Mouse (Mus musculus) T-helper 2 cell (primary cell): Measurements from ENCODE around the gene Wwox.

Experiments
- in situ Hi-C: fragments of 300-600 bp; cut with MboI, MseI; formaldehyde crosslinking; loops from one replicate; pipeline ENCODE4 v1.15.1; 2025; ENCODE audit warnings: high pct_unique_total_duplicates

The Wwox gene

DNA sequence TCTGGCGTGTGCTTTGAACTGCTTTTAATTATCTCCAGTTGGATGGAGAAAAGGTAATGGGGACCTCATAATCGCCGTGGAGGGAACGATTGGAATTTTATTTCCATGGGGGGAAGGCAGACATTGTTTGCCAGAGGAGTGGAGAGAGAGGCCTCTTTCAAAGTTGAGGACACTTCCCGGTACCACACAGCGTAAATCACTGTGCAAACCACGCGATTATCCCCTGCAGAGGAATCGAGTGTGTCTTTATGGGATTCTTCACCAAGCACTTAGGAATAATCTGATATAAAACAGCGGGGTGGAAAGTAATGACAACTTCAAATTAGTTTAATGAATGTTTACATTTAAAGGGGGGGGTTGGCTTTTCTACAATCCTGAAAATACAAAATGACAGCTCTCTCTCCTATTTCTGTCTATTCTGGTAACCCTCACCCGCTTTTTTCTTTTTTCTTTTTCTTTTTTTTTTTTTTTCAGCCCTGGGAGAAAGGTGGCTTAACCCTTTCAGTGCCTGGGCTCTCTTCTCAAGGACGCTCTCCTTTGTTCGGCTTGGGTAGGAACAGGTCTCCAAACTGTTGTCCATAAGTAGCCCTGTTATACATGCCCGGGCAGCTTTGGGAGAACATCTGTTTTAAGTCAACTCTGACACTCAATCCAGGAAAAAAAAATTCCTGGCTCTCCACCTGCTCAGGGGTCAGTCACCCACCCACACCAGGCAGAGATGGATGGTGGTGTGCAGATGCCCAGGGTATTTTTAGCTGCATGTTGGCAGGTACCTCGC lies 769.1 kb downstream of the Wwox start:
- in situ Hi-C loops, result no loop called here

DNA sequence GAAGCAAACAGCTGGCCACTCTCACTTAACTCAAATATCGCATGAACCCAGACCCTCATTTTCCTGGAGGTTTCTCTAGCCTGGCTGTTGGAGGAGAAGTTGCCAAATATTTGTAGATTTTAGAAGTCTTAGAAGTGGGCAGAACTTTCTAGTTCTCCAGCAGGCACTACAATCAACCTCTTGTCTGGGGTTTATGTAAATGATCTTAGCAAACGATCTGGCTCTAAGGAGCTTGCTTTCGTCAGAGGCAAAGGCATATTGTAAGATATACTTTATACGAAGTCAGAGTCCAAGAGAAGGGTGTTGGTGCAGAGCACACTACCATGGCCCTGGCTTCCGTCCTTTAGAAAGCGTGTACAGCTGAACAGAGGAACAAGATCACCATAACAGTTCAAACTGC lies 770.6 kb downstream of the Wwox start:
- in situ Hi-C loops, result no loop called here

DNA sequence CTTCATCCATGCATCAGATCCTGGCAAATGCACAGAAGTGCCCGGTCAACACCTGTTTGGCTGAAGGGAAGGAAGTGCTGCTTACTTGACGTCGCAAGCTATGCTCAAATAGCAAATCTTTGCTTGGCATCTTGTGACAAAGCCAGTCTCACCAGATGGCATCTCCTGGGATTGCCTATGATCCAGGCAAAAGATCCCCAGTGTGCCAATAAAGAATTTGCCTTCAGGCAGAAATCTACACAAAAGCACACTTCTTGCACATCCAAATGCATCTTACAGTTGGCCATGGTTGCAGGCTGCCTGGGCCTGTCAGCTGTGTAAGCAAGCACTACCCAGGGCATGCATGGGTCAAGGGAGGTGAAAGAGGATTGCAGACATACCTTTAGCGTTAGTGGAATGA lies 773.7 kb downstream of the Wwox start:
- in situ Hi-C loops, result no loop called here

DNA sequence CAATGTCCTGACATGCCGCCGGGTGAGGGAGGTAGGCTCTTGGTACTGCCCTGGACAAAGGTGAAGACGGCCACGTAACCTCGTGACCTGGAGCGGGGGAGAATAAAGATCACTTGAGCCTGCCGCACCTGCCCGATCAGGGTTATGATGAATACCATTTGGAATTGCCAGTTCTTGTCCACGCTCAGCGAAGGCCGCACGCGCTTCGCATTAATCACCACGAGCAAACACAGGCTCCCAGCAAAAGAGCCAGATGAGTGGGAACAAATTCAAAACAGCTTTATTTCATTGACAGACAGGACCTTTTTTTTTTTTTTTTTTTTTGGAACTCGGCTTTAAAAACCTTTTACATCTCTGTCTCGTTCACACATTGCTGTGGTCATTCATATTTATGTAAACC lies 775.4 kb downstream of the Wwox start:
- in situ Hi-C loops, result no loop called here

DNA sequence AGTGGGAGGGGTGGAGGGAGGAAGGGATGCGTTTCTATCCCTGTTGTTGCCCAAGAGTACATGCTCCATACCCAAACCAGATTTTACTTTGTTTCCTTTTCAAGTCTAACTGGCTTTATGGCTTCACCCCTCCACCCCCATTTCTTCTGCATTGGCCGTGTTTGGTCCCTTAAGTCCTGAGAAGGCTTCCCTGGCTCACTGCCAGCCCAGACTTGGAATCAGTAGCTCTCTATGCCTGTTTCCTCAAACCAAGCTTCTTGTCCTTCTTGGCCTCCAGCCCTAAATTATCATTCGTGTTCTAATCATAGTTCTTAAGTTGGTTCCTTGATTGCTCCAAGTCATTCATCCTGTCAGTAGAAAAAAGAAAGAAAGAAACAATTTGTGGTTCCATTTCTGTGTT lies 777.3 kb downstream of the Wwox start:
- in situ Hi-C loops, result no loop called here

DNA sequence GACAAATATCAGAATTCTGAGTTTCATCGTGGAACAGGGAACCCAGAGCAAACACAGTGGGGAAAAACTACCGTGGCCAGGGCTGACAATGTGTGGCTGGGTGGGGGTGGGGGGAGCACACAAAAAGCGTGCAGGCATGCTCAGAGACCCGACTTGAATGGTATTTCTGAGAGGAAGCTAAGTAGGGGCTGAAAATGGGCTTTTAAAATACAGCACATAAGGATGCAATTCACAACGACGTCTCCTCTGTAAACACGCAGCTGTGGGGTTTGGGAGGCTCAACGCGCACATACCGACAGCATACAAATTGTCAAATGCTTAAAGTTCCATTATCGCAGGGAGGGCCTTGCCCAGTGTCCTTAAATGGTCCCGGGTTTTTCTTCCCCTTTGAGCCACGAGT lies 783.1 kb downstream of the Wwox start:
- in situ Hi-C loops, result no loop called here

DNA sequence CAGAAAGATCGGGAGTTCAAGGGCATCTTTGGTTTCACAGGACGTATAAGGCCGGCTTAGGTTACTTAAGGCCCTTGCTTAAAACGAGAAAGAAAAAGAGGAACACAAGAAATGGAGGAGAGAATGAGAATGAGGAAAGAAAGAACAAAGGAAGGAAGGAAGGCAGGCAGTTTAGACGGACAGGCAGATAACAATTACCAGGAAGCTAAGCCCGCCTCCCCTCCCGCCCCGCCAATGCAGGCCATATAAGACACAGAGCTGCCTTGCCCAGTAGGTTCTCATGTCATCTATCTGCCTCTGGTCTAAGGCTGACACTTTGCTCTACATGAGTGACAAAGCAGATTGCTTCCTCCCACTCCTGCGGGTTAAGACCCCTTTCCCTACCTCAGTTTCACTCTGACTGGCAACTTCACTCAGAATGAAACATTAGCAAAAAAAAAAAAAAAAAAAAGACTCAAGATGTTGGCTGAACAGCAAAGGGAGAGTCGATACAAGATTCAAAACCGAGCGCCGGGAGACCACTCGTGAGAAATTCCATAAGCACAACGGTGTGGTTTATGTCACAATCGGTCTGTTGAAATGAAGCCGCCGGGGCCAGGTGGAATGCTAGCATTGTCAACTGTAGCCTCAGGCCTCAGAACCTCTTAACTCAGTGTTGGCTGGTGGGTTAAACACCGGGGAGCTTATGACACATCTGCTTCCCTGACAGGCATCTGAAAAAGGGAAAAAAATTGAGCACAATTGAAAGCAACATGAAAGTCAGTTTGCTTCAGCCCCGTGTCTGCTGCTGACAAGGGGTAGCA lies 787.5 kb downstream of the Wwox start:
- in situ Hi-C loops, result no loop called here

DNA sequence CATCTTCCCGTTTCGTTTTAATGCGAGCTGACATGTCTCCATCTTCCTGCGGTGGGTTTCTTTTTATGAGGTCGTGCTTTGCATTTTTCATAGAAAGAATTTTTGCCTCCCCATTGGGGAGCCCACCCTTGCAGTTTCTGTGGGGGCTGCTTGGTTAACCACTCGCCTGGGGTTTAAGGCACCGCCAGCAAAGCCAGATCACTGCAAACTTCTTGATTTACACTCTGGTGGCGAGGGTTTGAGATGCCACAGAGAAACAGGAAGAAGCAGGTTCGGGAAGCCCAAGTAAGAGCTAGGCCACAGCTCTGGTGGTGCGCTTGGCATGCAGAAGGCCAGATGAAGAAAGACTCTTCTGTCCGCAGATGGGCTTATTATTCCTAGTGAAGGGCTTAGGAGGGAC lies 789.4 kb downstream of the Wwox start:
- in situ Hi-C loops, result no loop called here

DNA sequence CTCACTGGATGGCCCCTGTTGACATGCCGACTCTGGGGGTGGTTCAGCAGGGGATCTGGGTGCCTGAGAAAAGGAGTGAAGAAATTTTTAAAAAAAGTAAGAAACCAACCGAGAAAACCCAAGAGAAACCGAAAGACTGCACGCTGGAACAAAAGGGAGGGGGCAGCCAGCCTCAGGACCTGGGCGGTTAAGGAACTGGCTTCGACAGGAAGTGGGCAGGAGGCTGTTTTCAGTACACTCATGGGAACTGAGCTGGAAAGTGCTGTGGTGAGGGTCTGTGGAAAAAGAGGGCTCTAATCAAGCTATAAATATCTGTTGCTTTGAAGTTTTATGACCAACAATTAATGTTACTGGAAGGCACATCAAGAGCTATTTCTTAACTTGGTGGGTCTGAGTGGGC lies 794.6 kb downstream of the Wwox start:
- in situ Hi-C loops, result no loop called here

DNA sequence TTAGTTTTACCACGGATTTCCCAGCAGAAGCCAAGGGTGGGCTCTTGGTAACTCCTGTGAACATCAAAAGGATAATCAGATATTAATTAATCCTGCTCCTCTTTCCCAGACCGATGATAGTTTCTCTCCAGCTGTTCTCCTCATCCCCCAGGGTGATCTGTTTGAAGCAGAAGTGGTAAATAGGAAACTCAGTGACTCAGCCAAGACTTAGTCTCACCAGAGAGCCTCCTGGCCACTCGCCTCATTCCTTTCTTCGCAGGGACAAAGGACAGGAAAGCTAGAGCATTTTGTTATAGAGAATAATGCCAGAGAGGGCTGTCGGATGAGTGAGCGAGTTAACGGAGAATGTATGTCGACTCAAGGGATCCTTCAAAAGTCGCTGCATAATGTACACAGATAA lies 798.1 kb downstream of the Wwox start:
- in situ Hi-C loops, result no loop called here

DNA sequence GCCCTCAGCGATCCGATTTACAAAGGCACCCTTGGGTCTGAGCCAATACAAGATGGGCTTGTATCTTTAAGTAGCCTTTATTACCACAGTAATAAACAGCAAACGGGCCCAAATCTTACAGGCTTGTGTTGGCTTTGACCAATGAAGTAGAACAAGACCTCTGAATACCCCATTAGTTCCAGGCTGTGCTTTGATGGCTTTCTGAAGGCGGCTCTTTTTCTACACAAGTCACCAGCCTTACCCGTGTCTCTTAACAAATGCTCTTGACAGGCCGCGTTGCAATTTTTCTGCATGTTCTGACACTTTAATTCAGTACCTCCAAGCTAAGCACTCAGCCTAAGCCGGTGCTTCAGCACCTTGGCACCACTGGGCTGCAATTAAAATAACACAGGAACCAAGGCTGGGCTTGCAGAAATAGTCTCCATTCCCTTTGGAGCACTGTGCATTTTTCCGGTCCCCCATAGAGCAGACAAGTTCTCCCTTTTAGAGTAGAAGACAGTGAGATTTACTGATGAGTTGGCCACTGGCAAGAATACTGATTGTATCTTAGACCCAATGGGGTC lies 804.1 kb downstream of the Wwox start:
- in situ Hi-C loops, result no loop called here

DNA sequence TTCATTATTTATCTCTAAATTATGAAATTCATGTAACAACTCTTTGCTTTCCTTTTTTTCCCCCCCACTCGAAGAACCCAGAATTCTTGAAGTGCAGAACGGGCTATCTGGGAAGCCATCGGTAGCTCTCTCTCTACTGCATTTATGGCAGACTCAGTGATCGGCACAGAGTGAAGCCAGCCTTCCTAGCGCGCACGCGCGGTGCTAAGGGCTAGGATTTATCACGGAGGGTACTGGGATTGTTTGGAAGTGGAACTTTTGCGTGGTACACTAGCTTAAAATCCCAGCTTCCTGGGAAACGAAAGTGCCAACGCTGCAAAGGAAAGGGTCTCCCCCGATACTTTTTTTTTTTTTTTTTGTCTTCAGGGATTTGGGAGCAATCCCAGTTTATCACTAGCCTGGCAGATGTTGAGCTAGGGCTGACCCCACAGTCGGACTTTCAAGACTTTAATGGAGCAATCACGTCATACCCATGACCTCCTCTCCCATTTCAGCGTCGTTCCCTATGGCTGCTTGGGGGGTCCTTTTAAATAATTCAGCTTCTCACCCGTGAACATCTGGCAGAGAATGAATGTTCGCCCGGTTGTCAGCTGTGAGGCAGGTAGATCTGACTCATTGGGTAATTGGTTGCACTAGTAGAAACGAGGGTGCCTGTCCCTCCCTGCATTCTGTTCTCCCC lies 810.4 kb downstream of the Wwox start:
- in situ Hi-C loops, result no loop called here

DNA sequence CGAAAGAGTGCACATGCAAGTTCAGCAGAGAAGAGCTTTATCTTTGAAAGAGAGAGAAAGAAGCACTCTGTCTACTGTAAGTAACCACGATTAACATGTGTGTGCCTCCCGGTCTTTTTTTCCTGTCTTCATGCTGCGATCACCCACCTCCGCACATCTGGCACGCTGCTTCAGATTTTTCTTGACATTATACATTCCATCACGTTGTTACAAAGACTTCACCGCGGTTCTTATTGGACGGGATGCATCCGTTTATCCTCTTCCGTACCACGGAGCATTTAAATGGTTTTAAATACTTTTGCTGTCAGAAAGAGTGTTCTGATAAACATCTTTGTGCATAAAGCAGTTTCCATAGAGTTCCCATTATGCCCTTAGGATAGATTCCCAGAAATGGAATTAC lies 816.1 kb downstream of the Wwox start:
- in situ Hi-C loops, result no loop called here

DNA sequence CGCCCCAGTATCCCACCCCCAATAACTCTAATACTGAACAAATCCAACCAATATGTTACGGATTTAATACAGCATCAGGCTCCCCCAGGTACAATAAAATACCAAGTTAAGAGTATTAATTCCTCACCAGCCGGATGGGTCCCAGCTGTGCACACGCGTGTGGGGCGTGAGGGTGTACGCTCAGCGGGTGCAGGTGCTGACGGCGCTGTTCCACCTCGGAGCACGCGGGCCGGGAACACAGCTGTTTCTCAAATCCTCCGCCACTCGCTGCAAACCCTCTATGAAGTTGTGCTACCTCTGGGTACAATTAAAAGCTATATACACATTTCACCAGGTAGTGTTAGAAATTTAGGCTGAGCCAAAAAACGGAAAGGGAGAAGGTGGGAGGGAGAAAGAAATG lies 818.0 kb downstream of the Wwox start:
- in situ Hi-C loops, result no loop called here

DNA sequence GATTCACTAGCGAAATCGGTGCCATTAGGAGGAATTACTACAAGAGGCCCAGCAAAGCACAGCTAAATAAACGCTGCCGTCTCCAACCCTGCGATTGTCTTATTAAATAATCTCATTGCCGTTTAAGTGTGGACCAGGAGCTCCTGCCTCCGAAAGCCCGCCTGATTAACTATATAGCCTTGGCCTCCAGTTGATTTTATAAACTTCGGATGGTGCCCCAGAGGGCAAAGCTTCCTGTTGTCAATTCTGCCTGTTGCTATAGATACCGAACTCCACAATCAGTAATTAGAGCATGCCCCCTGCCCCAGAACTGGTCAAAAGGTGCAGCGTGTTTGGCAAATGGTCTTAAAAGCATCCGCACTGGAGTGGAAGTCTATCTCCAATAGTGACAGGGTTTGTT lies 820.4 kb downstream of the Wwox start:
- in situ Hi-C loops, result no loop called here

DNA sequence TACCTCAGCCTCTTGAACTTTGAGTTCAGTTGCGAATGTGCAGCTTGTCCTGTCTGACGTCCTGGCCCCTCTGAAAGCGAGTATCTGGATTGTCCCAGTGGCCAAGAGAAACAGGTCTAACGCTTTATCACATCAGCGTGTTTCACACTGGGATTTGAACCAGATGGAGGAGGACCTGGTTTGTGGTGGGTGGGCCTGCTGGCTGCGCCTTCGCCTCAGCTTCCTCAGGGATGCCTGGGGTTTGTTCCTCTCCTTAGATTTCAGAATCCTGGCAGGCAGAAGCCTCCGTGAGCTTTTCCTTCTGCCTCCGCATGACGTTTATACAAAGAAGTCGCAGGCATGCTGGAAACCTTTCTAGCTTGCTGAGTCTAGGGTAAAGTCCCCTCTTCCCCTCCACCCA lies 827.7 kb downstream of the Wwox start:
- in situ Hi-C loops, result no loop called here

DNA sequence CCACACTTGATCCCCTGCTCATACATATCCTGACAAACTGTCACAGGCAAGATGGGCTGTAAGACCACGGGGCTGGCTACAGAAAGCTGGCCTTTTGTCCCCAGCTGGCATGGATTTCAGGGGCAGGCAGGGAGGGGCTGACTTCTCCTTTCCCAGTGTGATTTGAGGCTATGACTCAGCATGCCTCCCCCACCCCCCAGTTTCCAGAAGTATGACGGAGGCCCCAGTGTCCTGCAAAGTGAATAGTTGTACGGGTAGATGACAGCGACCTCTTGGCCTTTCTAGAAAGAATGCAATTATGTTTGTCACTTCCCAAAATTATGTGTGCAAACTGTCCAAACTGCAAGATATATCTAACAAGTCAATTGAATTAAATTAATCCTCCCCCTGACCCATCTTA lies 830.1 kb downstream of the Wwox start:
- in situ Hi-C loops, result no loop called here

DNA sequence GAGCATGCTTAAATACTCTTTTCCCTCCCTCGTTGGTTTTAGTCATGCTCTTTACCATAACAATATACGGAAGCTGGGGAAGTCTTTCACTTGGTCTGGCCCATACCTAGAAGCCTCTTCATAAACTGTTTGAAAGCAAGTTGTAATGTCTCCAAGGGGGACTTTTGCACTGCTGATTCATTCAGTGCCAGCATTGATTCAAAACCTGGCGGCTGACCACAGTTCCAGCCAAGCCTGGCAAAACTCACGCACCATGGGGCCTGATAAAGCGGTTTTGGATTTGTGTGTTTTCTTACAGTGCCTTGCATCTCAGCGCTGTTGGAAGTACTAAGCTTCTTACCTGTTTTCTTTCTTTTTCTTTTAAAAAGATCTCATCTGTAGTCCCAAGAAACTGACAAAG lies 834.5 kb downstream of the Wwox start:
- in situ Hi-C loops, result no loop called here

DNA sequence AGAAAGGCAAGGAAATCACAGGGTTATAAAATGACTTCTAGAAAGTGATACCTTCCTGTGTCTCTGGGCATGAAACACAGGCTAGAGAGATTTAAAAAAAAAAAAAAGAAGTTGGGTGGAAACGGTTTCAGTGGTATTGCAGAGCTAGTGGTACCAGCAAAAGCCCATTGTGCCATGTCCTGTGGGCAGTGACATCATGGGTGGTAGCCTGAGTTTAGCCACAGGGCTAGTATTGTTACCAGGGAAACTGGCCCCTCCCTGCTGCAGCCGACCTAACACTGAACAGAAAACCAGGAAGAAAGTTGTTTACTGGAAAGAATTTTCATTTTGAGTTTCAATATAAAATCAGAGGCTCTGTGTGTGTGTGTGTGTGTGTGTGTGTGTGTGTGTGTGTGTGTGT lies 836.8 kb downstream of the Wwox start:
- in situ Hi-C loops, result no loop called here

DNA sequence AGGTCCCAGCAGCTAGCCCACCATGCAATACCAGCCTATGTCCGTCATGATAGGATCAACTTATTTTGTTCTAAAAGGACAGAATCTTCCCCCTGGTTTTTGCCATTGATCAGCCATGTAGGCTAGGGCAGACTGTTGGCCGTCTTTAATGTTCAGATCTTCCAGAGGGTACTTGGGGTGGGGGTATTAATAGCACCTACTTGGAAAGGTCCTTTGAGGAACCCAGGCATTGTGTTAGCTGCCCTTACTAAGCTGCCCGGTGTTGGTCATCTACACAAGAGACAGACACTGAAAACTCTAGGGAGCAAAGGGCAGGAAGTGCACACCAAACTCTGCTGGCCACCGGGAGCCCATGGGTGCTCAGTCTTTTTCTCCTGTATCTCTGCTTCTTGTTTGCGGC lies 838.8 kb downstream of the Wwox start:
- in situ Hi-C loops, result no loop called here

DNA sequence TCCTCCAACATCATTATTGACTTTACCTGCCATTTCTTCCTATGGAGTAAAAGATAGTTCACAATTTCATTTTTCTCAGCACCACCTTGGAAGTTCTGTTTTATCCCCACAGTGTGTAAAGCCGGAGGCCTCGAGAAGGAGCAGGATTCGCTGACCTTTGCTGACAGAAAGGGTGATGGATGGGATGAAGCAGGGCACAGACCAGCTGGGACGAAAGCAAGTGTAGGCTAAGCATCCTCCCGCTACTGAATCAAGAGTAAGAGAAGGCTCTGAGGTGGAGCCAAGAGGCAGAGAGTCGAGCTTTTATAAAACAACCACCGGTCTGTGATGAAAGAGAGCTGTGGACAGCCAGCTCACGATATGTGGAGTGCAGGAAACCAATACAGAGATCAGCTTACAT lies 850.8 kb downstream of the Wwox start:
- in situ Hi-C loops, result no loop called here

DNA sequence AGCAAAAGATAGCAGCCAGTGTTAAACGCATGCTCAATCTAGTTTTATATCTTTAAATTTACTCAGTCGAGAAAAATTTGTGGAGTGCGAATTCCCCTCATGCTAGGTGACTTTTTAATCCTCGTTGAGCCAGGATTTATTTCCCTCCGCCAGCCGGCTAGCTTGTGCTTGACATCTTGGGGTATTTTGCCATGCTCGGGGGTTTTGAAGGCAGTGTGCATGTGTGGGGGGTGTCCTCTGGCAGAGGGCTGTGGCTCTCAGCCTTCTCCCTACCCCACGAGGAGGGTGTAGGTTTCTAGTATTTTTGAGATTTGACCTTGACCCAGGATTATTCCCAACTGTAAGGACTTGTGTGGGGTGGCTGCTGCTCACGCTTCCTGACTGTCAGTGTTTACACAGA lies 857.3 kb downstream of the Wwox start:
- in situ Hi-C loops, result no loop called here

DNA sequence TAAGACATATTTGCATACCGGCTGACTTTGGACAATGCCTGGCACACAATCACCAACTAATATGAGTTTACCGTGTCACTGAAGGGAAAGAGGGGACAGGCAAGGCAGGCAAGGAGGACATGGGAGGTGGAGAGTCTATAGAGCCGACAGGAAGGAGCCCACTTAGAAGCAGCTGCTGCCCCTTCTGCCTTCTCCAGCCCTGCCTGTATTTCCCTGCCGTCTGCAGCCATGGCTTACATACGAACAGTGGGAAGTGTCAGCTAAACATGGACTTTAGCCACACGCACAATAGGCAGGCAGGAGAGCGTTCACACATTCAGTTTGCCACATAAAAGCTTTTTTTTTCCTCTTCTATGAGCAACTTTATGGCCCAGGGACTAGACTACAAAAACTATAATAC lies 863.0 kb downstream of the Wwox start:
- in situ Hi-C loops, result no loop called here
